Mouse (Mus musculus): Measurements from ENCODE around the gene Scg3. TPM values are rescaled to one million over a fixed set of nuclear protein-coding genes. Genes with fewer than 3 reads are reported as not detected.
"Not testable (repeated sequence)": the region's sequence is repeated elsewhere in the genome, so short reads cannot be mapped to it uniquely, and the experiment has no call there.

The Scg3 gene
- polyA plus RNA-seq, 1 experiment: 1.2 TPM

DNA sequence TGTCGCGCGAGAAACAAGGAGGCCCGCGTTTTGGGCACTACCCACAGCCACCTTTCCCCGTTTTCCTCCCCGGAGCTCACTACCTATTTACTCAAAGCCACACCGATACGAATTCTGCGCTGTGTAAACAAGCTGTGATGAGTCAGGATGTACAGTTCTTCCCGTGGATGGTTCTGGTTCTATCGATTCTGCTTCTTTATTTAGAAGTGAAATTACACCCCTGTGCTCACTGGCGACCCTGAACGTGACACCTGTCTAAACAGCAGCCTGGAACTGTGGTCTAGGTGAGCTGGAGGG is 57.6 kb downstream of the Scg3 start:
- Histone ChIP-seq H3K27me3 (replicated peaks; ENCODE audit: control insufficient read depth, insufficient read depth, low read length) (no peaks in the 10 kb centered on the region; the same call in 1 of the 2 replicates), H3K4me1 (ENCODE audit: control insufficient read depth, insufficient read depth, low read length) (no peaks in the 10 kb centered on the region), H3K36me3 (ENCODE audit: control insufficient read depth, insufficient read depth, low read length) (no peaks in the 10 kb centered on the region), H3K4me3 (ENCODE audit: insufficient read depth, low read depth, low read length) (peak overlapping the region; percentile 61), H3K27ac (ENCODE audit: insufficient read depth, low read depth, low read length) (no peak overlapping the region)
- 2% methylated on average over 14 of the region's 14 CpGs for WGBS
- TF ChIP-seq POLR2A (IDR thresholded peaks at IDR 0.05; ENCODE audit: low read depth, low read length): no peak
- TF ChIP-seq CTCF (conservative IDR thresholded peaks at IDR 0.05; ENCODE audit: insufficient read depth, insufficient read length, low read depth, low read length): no peak
- DNase-seq: no peak

DNA sequence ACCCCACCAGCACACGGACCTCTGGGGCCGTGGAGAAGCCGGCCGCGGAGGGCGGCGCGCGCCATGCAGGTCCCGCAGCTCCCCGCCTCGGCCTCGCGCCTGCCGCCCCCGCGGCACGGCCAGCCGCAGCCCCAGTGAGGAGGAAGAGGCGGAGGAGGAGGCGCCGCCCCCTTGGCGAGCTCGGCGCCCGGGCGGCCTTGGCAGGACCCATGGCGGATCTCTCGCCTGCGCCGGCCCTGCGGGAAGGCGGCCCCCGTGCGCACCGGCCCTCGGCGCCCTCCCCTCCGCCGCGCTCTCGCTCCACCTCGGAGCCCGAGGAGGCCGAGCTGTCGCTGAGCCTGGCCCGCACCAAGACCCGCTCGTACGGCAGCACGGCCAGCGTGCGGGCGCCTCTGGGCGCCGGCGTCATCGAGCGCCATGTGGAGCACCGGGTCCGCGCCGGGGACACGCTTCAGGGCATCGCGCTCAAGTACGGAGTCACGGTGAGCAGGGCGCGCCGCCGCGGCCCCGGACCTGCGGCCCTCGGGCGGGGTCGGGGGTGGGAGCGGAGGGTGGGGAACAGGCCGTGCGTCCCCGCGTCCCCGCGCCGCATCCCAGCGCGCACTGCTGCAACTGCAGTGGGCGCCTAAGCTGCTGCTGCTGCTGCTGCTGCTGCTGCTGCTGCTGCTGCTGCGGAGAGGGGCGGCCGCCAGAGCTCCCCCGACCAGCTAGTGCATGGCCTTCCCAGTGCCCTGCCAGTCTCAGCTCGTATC is 58.1 kb downstream of the Scg3 start, which contains the start of gene Lysmd2:
Gene Lysmd2, plus strand, starts transcription at position 186 of the 752 bp plus-strand sequence.
- under 1% methylated on average over 94 of the region's 94 CpGs for WGBS
- Histone ChIP-seq H3K27ac (ENCODE audit: insufficient read depth, low read depth, low read length) (no peak within 1 kb of the TSS), H3K36me3 (ENCODE audit: control insufficient read depth, insufficient read depth, low read length) (no peaks in the 10 kb centered on the region), H3K27me3 (replicated peaks; ENCODE audit: control insufficient read depth, insufficient read depth, low read length) (no peaks in the 10 kb centered on the region; the same call in 1 of the 2 replicates), H3K4me1 (ENCODE audit: control insufficient read depth, insufficient read depth, low read length) (no peaks in the 10 kb centered on the region), H3K4me3 (ENCODE audit: insufficient read depth, low read depth, low read length) (peak within 1 kb of the TSS; percentile 61)
- peak; percentile 49 for DNase-seq
- TF ChIP-seq POLR2A (IDR thresholded peaks at IDR 0.05; ENCODE audit: low read depth, low read length): no peak
- no peak for TF ChIP-seq CTCF (conservative IDR thresholded peaks at IDR 0.05; ENCODE audit: insufficient read depth, insufficient read length, low read depth, low read length)

DNA sequence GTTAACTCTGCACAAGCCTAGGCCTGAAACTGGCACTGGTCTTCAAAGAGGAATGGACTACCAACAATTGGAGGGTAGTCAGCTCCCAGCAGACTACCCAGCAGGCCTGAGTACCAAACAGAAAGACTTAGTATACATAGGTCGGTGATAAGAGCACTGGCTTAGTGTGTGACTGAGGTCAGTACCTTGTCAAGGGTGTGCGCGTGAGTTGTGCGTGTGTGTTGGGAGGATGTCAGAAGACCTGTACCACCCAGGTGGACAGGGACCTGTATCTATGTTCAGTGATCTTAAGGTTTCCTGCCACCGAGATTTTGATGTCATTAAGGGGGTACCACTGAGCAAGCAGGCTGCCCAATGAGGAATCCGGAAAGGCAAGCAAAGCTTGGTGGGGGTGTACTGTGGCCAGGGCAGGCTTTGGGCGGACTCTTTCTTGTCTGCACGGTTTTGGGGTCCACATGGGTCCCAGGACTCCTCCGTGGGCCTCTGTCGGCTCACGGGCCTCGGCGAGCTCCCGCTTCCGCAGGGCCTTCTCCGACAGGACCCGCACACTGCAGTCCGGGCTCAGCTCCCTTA is 58.8 kb downstream of the Scg3 start:
- H3K4me3 ChIP-seq (ENCODE audit: insufficient read depth, low read depth, low read length): peak overlapping the region; percentile 61; the same call in 1 of the 2 replicates
- WGBS: 24% methylated on average over 18 of the region's 18 CpGs
- H3K36me3 ChIP-seq (ENCODE audit: control insufficient read depth, insufficient read depth, low read length): no peaks in the 10 kb centered on the region
- no peak for DNase-seq
- no peaks in the 10 kb centered on the region; the same call in 1 of the 2 replicates for H3K27me3 ChIP-seq (replicated peaks; ENCODE audit: control insufficient read depth, insufficient read depth, low read length)
- no peak for TF ChIP-seq POLR2A (IDR thresholded peaks at IDR 0.05; ENCODE audit: low read depth, low read length)
- H3K27ac ChIP-seq (ENCODE audit: insufficient read depth, low read depth, low read length): no peak overlapping the region
- H3K4me1 ChIP-seq (ENCODE audit: control insufficient read depth, insufficient read depth, low read length): no peaks in the 10 kb centered on the region

DNA sequence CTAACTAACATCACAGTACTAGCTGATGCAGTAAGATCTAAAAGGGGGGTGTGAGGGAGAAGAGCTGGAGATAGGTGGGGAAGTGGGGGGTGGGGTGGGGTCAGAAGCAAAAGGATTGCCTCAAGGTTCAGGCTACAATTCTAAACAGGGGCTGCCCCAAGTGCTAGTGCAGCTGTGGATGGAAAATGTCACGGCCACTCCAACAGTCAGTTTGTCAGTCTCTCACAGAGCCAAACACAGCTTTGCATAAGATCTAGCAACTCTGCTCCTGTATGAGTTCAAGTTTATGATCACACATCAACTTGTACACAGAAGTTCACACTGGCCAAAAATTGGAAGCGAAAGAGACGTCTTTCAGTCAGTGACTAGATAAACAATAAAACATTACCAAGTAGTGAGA is 62.4 kb downstream of the Scg3 start:
- no peaks in the 10 kb centered on the region; the same call in none of the 2 replicates for H3K27me3 ChIP-seq (replicated peaks; ENCODE audit: control insufficient read depth, insufficient read depth, low read length)
- H3K36me3 ChIP-seq (ENCODE audit: control insufficient read depth, insufficient read depth, low read length): no peaks in the 10 kb centered on the region
- H3K27ac ChIP-seq (ENCODE audit: insufficient read depth, low read depth, low read length): no peak overlapping the region
- DNase-seq: no peak
- H3K4me1 ChIP-seq (ENCODE audit: control insufficient read depth, insufficient read depth, low read length): no peaks in the 10 kb centered on the region
- WGBS: 76% methylated on average over 3 of the region's 3 CpGs
- H3K4me3 ChIP-seq (ENCODE audit: insufficient read depth, low read depth, low read length): no peak overlapping the region
- TF ChIP-seq CTCF (conservative IDR thresholded peaks at IDR 0.05; ENCODE audit: insufficient read depth, insufficient read length, low read depth, low read length) (no peak), POLR2A (IDR thresholded peaks at IDR 0.05; ENCODE audit: low read depth, low read length) (no peak)

DNA sequence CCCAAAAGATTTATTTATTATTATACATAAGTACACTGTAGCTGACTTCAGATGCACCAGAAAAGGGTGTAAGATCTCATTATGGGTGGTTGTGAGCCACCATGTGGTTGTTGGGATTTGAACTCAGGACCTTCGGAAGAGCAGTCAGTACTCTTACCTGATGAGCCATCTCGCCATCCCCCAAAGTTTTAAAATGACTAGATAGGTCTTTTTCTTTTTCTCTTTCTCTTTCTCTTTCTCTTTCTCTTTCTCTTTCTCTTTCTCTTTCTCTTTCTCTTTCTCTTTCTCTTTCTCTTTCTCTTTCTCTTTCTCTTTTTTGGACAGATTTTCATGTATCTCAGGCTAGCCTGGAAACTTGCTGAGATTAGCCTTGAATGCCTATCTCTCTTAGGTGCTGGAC is 64.1 kb downstream of the Scg3 start:
- H3K36me3 ChIP-seq (ENCODE audit: control insufficient read depth, insufficient read depth, low read length); H3K4me3 ChIP-seq (ENCODE audit: insufficient read depth, low read depth, low read length); H3K27me3 ChIP-seq (replicated peaks; ENCODE audit: control insufficient read depth, insufficient read depth, low read length); H3K4me1 ChIP-seq (ENCODE audit: control insufficient read depth, insufficient read depth, low read length); DNase-seq; H3K27ac ChIP-seq (ENCODE audit: insufficient read depth, low read depth, low read length): not testable (repeated sequence)
- WGBS: 98% methylated on average over 2 of the region's 2 CpGs

DNA sequence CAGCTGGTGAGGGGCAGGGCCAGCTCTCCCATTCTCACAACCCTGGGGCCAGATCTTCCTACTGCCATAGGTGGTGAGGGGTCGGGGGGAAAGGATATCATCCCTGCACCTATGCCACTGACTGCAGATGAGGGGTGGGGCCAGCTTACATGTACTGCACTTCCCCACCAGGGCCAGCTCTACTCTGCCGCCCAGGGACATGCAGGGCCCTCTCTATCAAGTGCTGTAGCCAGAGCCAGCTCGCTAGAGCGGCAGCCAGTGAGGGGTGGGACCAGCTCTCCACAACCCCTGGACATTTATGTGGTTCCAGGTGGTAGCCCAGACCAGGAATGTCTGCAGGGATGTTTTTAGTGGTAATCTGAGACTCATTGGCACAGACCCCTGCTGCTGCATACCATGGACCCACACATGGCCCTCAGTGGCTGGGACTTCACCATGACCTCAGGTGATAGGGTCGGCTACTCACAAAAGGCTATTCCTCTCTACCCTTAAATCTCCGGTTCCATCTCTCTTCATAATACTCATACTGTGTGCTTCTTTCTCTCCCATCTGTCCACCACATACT is 64.9 kb downstream of the Scg3 start:
- DNase-seq: no peak
- Histone ChIP-seq H3K36me3 (ENCODE audit: control insufficient read depth, insufficient read depth, low read length) (no peaks in the 10 kb centered on the region), H3K4me1 (ENCODE audit: control insufficient read depth, insufficient read depth, low read length) (no peaks in the 10 kb centered on the region), H3K27ac (ENCODE audit: insufficient read depth, low read depth, low read length) (no peak overlapping the region), H3K4me3 (ENCODE audit: insufficient read depth, low read depth, low read length) (no peak overlapping the region), H3K27me3 (replicated peaks; ENCODE audit: control insufficient read depth, insufficient read depth, low read length) (no peaks in the 10 kb centered on the region; the same call in 1 of the 2 replicates)
- no peak for TF ChIP-seq POLR2A (IDR thresholded peaks at IDR 0.05; ENCODE audit: low read depth, low read length)
- TF ChIP-seq CTCF (conservative IDR thresholded peaks at IDR 0.05; ENCODE audit: insufficient read depth, insufficient read length, low read depth, low read length): no peak
- WGBS: 78% methylated on average over 6 of the region's 6 CpGs

GRCm38 (mm10) chr9:75616560-75616959 is 67.3 kb downstream of the Scg3 start:
- no peaks in the 10 kb centered on the region for H3K4me1 ChIP-seq (ENCODE audit: control insufficient read depth, insufficient read depth, low read length)
- 61% methylated on average over 3 of the region's 3 CpGs for WGBS
- H3K36me3 ChIP-seq (ENCODE audit: control insufficient read depth, insufficient read depth, low read length): no peaks in the 10 kb centered on the region
- no peak overlapping the region for H3K27ac ChIP-seq (ENCODE audit: insufficient read depth, low read depth, low read length)
- no peaks in the 10 kb centered on the region; the same call in 1 of the 2 replicates for H3K27me3 ChIP-seq (replicated peaks; ENCODE audit: control insufficient read depth, insufficient read depth, low read length)
- no peak for DNase-seq
- TF ChIP-seq POLR2A (IDR thresholded peaks at IDR 0.05; ENCODE audit: low read depth, low read length) (no peak), CTCF (conservative IDR thresholded peaks at IDR 0.05; ENCODE audit: insufficient read depth, insufficient read length, low read depth, low read length) (no peak)
- H3K4me3 ChIP-seq (ENCODE audit: insufficient read depth, low read depth, low read length): no peak overlapping the region
